Mouse (Mus musculus) stomach, embryonic 15.5 days (tissue): ENCODE data around the gene Olfr1100. TPM values are rescaled to one million over a fixed set of nuclear protein-coding genes. Genes with fewer than 3 reads are reported as not detected.

Source experiments
- ATAC-seq: fragments of 200-750 bp; cut with Nextera tagmentation; 2 replicates; pipeline ENCODE4 v1.8.0; 2017; ENCODE audit warnings: low read depth, moderate number of reproducible peaks, moderate TSS enrichment; ENCODE audit not compliant: insufficient read depth, low FRiP score
- H3K27ac ChIP-seq: fragments of 300-500 bp; sonication (generic); 2 replicates; pipeline ENCODE4 v1.5.1; 2015; ENCODE audit warnings: mild to moderate bottlenecking, inconsistent platforms
- H3K27me3 ChIP-seq: fragments of 300-500 bp; sonication (generic); replicated peaks from 2 replicates; pipeline ENCODE4 v1.6.1; 2015; ENCODE audit warnings: inconsistent platforms
- H3K36me3 ChIP-seq: fragments of 300-500 bp; sonication (generic); 2 replicates; pipeline ENCODE4 v1.6.1; 2015; ENCODE audit warnings: inconsistent platforms
- H3K4me1 ChIP-seq: fragments of 300-500 bp; sonication (generic); 2 replicates; pipeline ENCODE4 v1.6.1; 2015; ENCODE audit warnings: inconsistent platforms
- H3K4me2 ChIP-seq: fragments of 300-500 bp; sonication (generic); 2 replicates; pipeline ENCODE4 v1.6.1; 2015; ENCODE audit warnings: mild to moderate bottlenecking, inconsistent platforms
- H3K4me3 ChIP-seq: fragments of 300-500 bp; sonication (generic); replicated peaks from 2 replicates; pipeline ENCODE4 v1.5.1; 2015; ENCODE audit warnings: inconsistent platforms
- H3K9ac ChIP-seq: fragments of 300-500 bp; sonication (generic); 2 replicates; pipeline ENCODE4 v1.6.1; 2015; ENCODE audit warnings: inconsistent platforms
- H3K9me3 ChIP-seq: fragments of 300-500 bp; sonication (generic); 2 replicates; pipeline ENCODE4 v1.6.1; 2016; ENCODE audit warnings: inconsistent platforms
- WGBS: fragments of 180-500 bp; shearing (Covaris S2); methylation state at CpG from one replicate; pipeline ENCODE4 v1.1.7; 2015; 5-methylcytosine and 5-hydroxymethylcytosine counted together
- polyA plus RNA-seq: library from polyadenylated mRNA; unstranded; fragments of >200 nt; fragmentation: Nextera tagmentation; extraction: Ambion mirVana; gene quantifications from 2 replicates; pipeline ENCODE4 v1.2.1, GENCODE M21; 2015

The Olfr1100 gene
- polyA plus RNA-seq = not detected in 2 replicates

- no peaks in the 10 kb centered on the region for H3K9me3 ChIP-seq
- no peak within 1 kb of the TSS for H3K4me3 ChIP-seq
- no peaks in the 10 kb centered on the region for H3K4me1 ChIP-seq
- no peak within 1 kb of the TSS for H3K27ac ChIP-seq
- H3K9ac ChIP-seq = no peak within 1 kb of the TSS
- H3K36me3 ChIP-seq = no peaks in the 10 kb centered on the region
- no peaks in the 10 kb centered on the region for H3K27me3 ChIP-seq
- WGBS = 73% methylated on average over 3 of the region's 3 CpGs
- no peak within 1 kb of the TSS for H3K4me2 ChIP-seq
- no peak for ATAC-seq
Measured at GRCm38 (mm10) chr2:86979854-86980253, at the start of gene Olfr1100. Gene Olfr1100, minus strand, starts transcription at chr2:86979954.

GRCm38 (mm10) chr2:87026980-87027379, 47.2 kb upstream of the Olfr1100 start, which contains the start of gene Olfr1104:
Gene Olfr1104, minus strand, starts transcription at chr2:87027080.
- Histone ChIP-seq H3K27ac (no peak within 1 kb of the TSS), H3K4me3 (no peak within 1 kb of the TSS), H3K27me3 (no peaks in the 10 kb centered on the region), H3K4me1 (no peaks in the 10 kb centered on the region), H3K9ac (no peak within 1 kb of the TSS), H3K36me3 (no peaks in the 10 kb centered on the region), H3K9me3 (no peaks in the 10 kb centered on the region), H3K4me2 (no peak within 1 kb of the TSS)
- 54% methylated on average over 1 of the region's 1 CpGs for WGBS
- no peak for ATAC-seq

- H3K27ac ChIP-seq = no peak within 1 kb of the TSS
- no peak within 1 kb of the TSS for H3K4me2 ChIP-seq
Measured at GRCm38 (mm10) chr2:86998098-86998497, 18.3 kb upstream of the Olfr1100 start, which contains the start of gene Olfr1102. Gene Olfr1102, plus strand, starts transcription at chr2:86998398.

GRCm38 (mm10) chr2:86991121-86991520, 11.4 kb upstream of the Olfr1100 start, which contains the start of gene Olfr1101:
Gene Olfr1101, minus strand, starts transcription at chr2:86991221.
- H3K4me1 ChIP-seq = no peaks in the 10 kb centered on the region
- ATAC-seq = no peak
- no peak within 1 kb of the TSS for H3K4me2 ChIP-seq
- no peaks in the 10 kb centered on the region for H3K9me3 ChIP-seq
- H3K27me3 ChIP-seq = no peaks in the 10 kb centered on the region
- WGBS = 74% methylated on average over 3 of the region's 3 CpGs
- H3K36me3 ChIP-seq = no peaks in the 10 kb centered on the region
- H3K27ac ChIP-seq = no peak within 1 kb of the TSS
- H3K9ac ChIP-seq = no peak within 1 kb of the TSS
- H3K4me3 ChIP-seq = no peak within 1 kb of the TSS

More at GRCm38 (mm10) chr2:86998098-86998497, 18.3 kb upstream of the Olfr1100 start, which contains the start of gene Olfr1102:
- Histone ChIP-seq H3K9me3 (no peaks in the 10 kb centered on the region), H3K27me3 (no peaks in the 10 kb centered on the region), H3K4me1 (no peaks in the 10 kb centered on the region), H3K36me3 (no peaks in the 10 kb centered on the region), H3K4me3 (no peak within 1 kb of the TSS), H3K9ac (no peak within 1 kb of the TSS)
- no peak for ATAC-seq

- no peak within 1 kb of the TSS for H3K27ac ChIP-seq
- no peak within 1 kb of the TSS for H3K9ac ChIP-seq
- no peaks in the 10 kb centered on the region for H3K4me1 ChIP-seq
- ATAC-seq = no peak
- 82% methylated on average over 1 of the region's 1 CpGs for WGBS
- H3K4me2 ChIP-seq = no peak within 1 kb of the TSS
- no peak within 1 kb of the TSS for H3K4me3 ChIP-seq
- no peaks in the 10 kb centered on the region for H3K36me3 ChIP-seq
- no peaks in the 10 kb centered on the region for H3K27me3 ChIP-seq
- no peaks in the 10 kb centered on the region for H3K9me3 ChIP-seq
Measured at GRCm38 (mm10) chr2:86960593-86960992, 19.2 kb downstream of the Olfr1100 start, which contains the start of gene Olfr1099. Gene Olfr1099, minus strand, starts transcription at chr2:86960693.

GRCm38 (mm10) chr2:86926557-86926956, 53.2 kb downstream of the Olfr1100 start:
- ATAC-seq = no peak
- H3K27me3 ChIP-seq = no peaks in the 10 kb centered on the region
- H3K9ac ChIP-seq = no peak overlapping the region
- no peaks in the 10 kb centered on the region for H3K4me1 ChIP-seq
- H3K27ac ChIP-seq = no peak overlapping the region
- no peak overlapping the region for H3K4me2 ChIP-seq
- H3K9me3 ChIP-seq = no peaks in the 10 kb centered on the region
- H3K4me3 ChIP-seq = no peak overlapping the region
- H3K36me3 ChIP-seq = no peaks in the 10 kb centered on the region

Other genes starting within 250 kb of the Olfr1100 start
- gene Olfr1089, start 246.3 kb downstream of the Olfr1100 start, polyA plus RNA-seq = not detected in 2 replicates
- not detected in 2 replicates for gene Olfr1090, start 221.0 kb downstream of the Olfr1100 start, polyA plus RNA-seq
- gene Olfr1093, start 197.5 kb downstream of the Olfr1100 start, polyA plus RNA-seq = not detected in 2 replicates
- not detected in 2 replicates for gene Olfr141, start 169.9 kb downstream of the Olfr1100 start, polyA plus RNA-seq
- not detected in 2 replicates for gene Olfr1094, start 155.3 kb downstream of the Olfr1100 start, polyA plus RNA-seq
- gene Olfr1095, start 128.3 kb downstream of the Olfr1100 start, polyA plus RNA-seq = not detected in 2 replicates
- gene Gm13723, start 105.2 kb downstream of the Olfr1100 start, polyA plus RNA-seq = not detected in 2 replicates
- gene Olfr1097, start 87.7 kb downstream of the Olfr1100 start, polyA plus RNA-seq = not detected in 2 replicates
- not detected in 2 replicates for gene Olfr1098, start 55.4 kb downstream of the Olfr1100 start, polyA plus RNA-seq
- gene Olfr1099, start 19.3 kb downstream of the Olfr1100 start, polyA plus RNA-seq = not detected in 2 replicates
- gene Olfr1101, start 11.3 kb upstream of the Olfr1100 start, polyA plus RNA-seq = not detected in 2 replicates
- not detected in 2 replicates for gene Olfr1102, start 18.4 kb upstream of the Olfr1100 start, polyA plus RNA-seq
- gene Olfr1104, start 47.1 kb upstream of the Olfr1100 start, polyA plus RNA-seq = not detected in 2 replicates
- gene Olfr1105, start 56.6 kb upstream of the Olfr1100 start, polyA plus RNA-seq = not detected in 2 replicates
- gene Olfr1106, start 72.3 kb upstream of the Olfr1100 start, polyA plus RNA-seq = not detected in 2 replicates
- not detected in 2 replicates for gene Olfr1107, start 95.9 kb upstream of the Olfr1100 start, polyA plus RNA-seq
- gene Olfr1109, start 116.1 kb upstream of the Olfr1100 start, polyA plus RNA-seq = not detected in 2 replicates
- not detected in 2 replicates for gene Olfr259, start 134.6 kb upstream of the Olfr1100 start, polyA plus RNA-seq
- not detected in 2 replicates for gene Olfr1110, start 160.3 kb upstream of the Olfr1100 start, polyA plus RNA-seq
- not detected in 2 replicates for gene Olfr1111, start 172.7 kb upstream of the Olfr1100 start, polyA plus RNA-seq
- gene Olfr1112, start 207.8 kb upstream of the Olfr1100 start, polyA plus RNA-seq = not detected in 2 replicates
- not detected in 2 replicates for gene Olfr1113, start 229.0 kb upstream of the Olfr1100 start, polyA plus RNA-seq